Mouse (Mus musculus): ENCODE data around the gene Gm5741.
A peak's percentile ranks its signal among the peaks of the same experiment; 100 is the strongest.
"Not testable (repeated sequence)": the region's sequence is repeated elsewhere in the genome, so short reads cannot be mapped to it uniquely, and the experiment has no call there.

Gm5741 gene

DNA sequence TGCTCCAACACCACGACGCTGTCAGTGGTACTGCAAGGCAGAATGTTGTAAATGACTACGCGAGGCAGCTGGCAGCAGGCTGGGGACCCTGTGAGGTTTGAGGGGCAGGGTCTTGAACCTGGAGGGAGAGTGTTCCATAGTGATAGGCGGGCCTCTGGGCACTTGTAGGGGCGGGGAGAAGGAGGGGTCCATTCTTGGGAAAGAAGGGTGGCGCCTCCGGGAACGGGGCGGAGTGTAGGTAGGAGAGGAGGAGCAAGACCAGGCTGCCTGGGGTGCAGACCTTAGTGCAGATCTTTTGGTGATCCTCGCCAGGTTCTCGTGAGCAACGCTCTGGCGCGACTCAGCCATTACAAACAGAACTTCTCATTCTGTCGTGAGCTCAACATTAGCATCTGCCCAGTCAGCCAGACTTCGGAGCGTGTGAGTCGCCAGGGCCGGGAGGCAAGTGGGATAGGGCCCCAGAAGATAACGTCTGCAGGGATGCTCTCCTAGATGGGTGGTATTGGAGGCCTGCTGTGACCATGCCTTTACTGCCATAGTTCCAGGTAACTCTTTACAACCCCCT, 23.8 kb upstream of the Gm5741 start:
- Histone ChIP-seq H3K27me3 (ENCODE audit: insufficient read depth, low read length) (no peaks in the 10 kb centered on the region), H3K4me1 (replicated peaks; ENCODE audit: low read depth, low read length) (peaks cover 25% of the 10 kb centered on the region), H3K4me3 (replicated peaks; ENCODE audit: low read length) (peak overlapping the region; percentile 51; the same call in 1 of the 2 replicates), H3K36me3 (ENCODE audit: insufficient read depth, low read length) (peaks cover 79% of the 10 kb centered on the region), H3K9me3 (ENCODE audit: low read length) (no peaks in the 10 kb centered on the region)
- TF ChIP-seq NANOG (IDR thresholded peaks at IDR 0.05; ENCODE audit: borderline replicate concordance, low read length): no peak
- no peak for TF ChIP-seq CTCF (conservative IDR thresholded peaks at IDR 0.05; ENCODE audit: low read length)
- TF ChIP-seq POU5F1 (IDR thresholded peaks at IDR 0.05; ENCODE audit: borderline replicate concordance, low read length): no peak

DNA sequence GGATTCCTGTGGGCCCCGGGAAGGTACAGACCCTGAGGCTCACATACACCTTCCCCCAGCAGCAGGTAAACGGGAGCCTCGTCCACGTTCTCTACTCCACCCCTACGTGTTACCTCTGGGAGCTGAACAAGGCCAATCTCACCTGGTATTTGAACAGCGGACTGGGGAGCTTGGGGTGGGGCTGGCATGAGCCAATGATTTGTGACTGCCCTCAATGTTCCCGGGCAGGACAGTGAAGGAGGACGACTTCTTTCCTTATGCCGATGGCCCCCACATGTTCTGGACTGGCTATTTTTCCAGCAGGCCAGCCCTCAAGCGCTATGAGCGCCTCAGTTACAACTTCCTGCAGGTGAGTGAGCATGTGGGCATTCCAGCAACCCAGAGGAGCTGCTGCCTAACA, 23.1 kb upstream of the Gm5741 start:
- no peaks in the 10 kb centered on the region for H3K9me3 ChIP-seq (ENCODE audit: low read length)
- H3K4me1 ChIP-seq (replicated peaks; ENCODE audit: low read depth, low read length): peaks cover 18% of the 10 kb centered on the region
- no peak overlapping the region for H3K4me3 ChIP-seq (replicated peaks; ENCODE audit: low read length)
- TF ChIP-seq POU5F1 (IDR thresholded peaks at IDR 0.05; ENCODE audit: borderline replicate concordance, low read length) (no peak), NANOG (IDR thresholded peaks at IDR 0.05; ENCODE audit: borderline replicate concordance, low read length) (no peak), CTCF (conservative IDR thresholded peaks at IDR 0.05; ENCODE audit: low read length) (no peak)
- no peaks in the 10 kb centered on the region for H3K27me3 ChIP-seq (ENCODE audit: insufficient read depth, low read length)
- peaks cover 75% of the 10 kb centered on the region for H3K36me3 ChIP-seq (ENCODE audit: insufficient read depth, low read length)

DNA sequence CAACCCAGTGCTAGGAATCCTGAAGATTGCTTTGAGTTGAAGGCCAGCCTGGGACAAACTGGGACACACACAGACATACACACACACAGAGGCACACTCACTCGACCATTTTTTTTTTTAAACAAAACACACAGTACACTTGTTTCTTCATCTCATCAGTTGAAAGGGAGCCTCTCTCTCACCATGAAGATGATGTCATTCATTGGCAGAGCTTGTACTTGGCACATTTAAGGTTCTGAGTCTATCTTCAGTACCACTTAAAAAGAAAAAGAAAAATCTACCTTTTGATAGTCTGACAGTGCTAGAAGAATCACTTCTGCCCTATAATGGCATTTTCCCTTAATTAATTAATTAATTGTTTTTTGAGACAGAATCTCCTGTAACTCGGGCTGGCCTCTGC, 21.0 kb upstream of the Gm5741 start:
- Histone ChIP-seq H3K36me3 (ENCODE audit: insufficient read depth, low read length) (peaks cover 69% of the 10 kb centered on the region), H3K4me1 (replicated peaks; ENCODE audit: low read depth, low read length) (peaks cover 22% of the 10 kb centered on the region), H3K27me3 (ENCODE audit: insufficient read depth, low read length) (no peaks in the 10 kb centered on the region), H3K9me3 (ENCODE audit: low read length) (no peaks in the 10 kb centered on the region), H3K4me3 (replicated peaks; ENCODE audit: low read length) (no peak overlapping the region)
- TF ChIP-seq POU5F1 (IDR thresholded peaks at IDR 0.05; ENCODE audit: borderline replicate concordance, low read length): no peak
- no peak for TF ChIP-seq CTCF (conservative IDR thresholded peaks at IDR 0.05; ENCODE audit: low read length)
- no peak for TF ChIP-seq NANOG (IDR thresholded peaks at IDR 0.05; ENCODE audit: borderline replicate concordance, low read length)

DNA sequence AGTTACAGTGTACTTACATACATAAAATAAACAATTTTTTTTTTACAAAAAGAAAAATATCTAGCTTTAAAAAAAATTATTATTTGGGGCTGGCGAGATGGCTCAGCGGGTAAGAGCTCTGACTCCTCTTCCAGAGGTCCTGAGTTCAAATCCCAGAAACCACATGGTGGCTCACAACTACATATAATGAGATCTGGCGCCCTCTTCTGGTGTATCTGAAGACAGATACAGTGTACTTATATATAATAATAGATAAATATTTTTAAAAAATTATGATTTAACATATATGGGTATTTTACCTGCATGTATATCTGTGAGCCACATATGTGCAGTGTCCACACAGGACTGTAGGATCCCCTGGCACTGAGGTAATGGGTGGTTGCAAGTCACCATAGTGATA, 18.5 kb upstream of the Gm5741 start:
- Histone ChIP-seq H3K4me3 (replicated peaks; ENCODE audit: low read length) (no peak overlapping the region), H3K9me3 (ENCODE audit: low read length) (no peaks in the 10 kb centered on the region), H3K27me3 (ENCODE audit: insufficient read depth, low read length) (no peaks in the 10 kb centered on the region), H3K4me1 (replicated peaks; ENCODE audit: low read depth, low read length) (peaks cover 31% of the 10 kb centered on the region), H3K36me3 (ENCODE audit: insufficient read depth, low read length) (peaks cover 49% of the 10 kb centered on the region)
- TF ChIP-seq POU5F1 (IDR thresholded peaks at IDR 0.05; ENCODE audit: borderline replicate concordance, low read length) (no peak), CTCF (conservative IDR thresholded peaks at IDR 0.05; ENCODE audit: low read length) (no peak), NANOG (IDR thresholded peaks at IDR 0.05; ENCODE audit: borderline replicate concordance, low read length) (no peak)

DNA sequence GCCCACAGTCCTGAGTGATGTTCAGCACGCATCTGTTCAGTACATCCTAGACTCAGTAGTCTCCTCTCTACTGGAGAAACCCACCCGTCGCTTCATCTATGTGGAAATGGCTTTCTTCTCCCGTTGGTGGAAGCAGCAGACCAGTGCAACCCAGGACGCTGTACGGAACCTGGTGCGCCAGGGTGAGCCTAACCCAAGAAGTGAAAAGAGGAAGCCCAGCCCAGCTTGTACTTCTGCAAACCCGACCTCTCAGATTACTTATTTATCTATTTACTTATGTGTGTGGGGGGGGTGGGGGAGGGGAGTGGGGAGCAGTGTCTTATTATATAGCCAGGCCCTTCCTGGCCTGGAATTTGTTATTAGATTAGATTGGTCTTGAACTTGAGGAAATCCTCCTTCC, 16.9 kb upstream of the Gm5741 start:
- Histone ChIP-seq H3K36me3 (ENCODE audit: insufficient read depth, low read length) (peaks cover 45% of the 10 kb centered on the region), H3K4me3 (replicated peaks; ENCODE audit: low read length) (peak overlapping the region; percentile 89; the same call in 1 of the 2 replicates), H3K27me3 (ENCODE audit: insufficient read depth, low read length) (no peaks in the 10 kb centered on the region), H3K4me1 (replicated peaks; ENCODE audit: low read depth, low read length) (peaks cover 33% of the 10 kb centered on the region), H3K9me3 (ENCODE audit: low read length) (no peaks in the 10 kb centered on the region)
- TF ChIP-seq CTCF (conservative IDR thresholded peaks at IDR 0.05; ENCODE audit: low read length): no peak
- no peak for TF ChIP-seq POU5F1 (IDR thresholded peaks at IDR 0.05; ENCODE audit: borderline replicate concordance, low read length)
- no peak for TF ChIP-seq NANOG (IDR thresholded peaks at IDR 0.05; ENCODE audit: borderline replicate concordance, low read length)

DNA sequence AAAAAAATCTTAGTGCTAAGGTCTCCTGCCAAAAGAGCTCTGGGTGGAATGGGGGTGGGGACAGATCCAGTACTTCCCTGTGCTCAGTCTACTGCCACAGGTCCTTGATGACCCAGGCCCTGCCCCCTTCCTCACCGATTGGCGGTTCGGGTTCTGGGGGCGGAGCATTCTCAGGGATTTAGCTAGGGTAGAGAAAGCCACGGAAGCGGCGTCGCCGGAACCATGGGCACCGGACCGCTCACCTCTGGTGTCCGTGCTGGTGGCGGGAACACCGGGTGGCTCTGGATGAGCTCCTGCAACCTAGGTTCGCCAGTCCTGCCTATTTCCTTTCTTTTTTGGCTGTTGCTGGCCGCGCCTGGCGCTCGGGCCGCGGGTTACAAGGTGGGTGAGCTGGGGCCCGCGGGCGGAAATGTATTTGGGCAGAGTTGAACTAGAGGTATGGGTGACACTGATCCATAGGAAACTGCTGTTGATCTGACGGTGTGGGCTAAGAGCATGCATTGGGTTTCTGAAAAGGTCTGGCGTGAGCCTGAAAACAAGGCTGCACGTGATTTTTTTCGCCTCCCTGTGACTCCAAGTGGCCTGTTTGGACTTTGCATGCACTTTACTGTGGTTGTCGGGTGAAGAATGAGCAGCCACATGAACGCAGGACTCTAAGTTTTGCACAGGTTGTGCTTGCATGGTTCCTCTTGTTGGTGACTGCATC, 15.5 kb upstream of the Gm5741 start, which contains the start of gene Man2b1:
Gene Man2b1, plus strand, starts transcription at position 163 of the 706 bp plus-strand sequence.
- H3K27me3 ChIP-seq (ENCODE audit: insufficient read depth, low read length): no peaks in the 10 kb centered on the region
- peaks cover 41% of the 10 kb centered on the region for H3K4me1 ChIP-seq (replicated peaks; ENCODE audit: low read depth, low read length)
- H3K9me3 ChIP-seq (ENCODE audit: low read length): no peaks in the 10 kb centered on the region
- TF ChIP-seq CTCF (conservative IDR thresholded peaks at IDR 0.05; ENCODE audit: low read length): no peak
- TF ChIP-seq POU5F1 (IDR thresholded peaks at IDR 0.05; ENCODE audit: borderline replicate concordance, low read length): no peak
- TF ChIP-seq NANOG (IDR thresholded peaks at IDR 0.05; ENCODE audit: borderline replicate concordance, low read length): no peak
- peaks cover 49% of the 10 kb centered on the region for H3K36me3 ChIP-seq (ENCODE audit: insufficient read depth, low read length)
- peak within 1 kb of the TSS; percentile 89 for H3K4me3 ChIP-seq (replicated peaks; ENCODE audit: low read length)

DNA sequence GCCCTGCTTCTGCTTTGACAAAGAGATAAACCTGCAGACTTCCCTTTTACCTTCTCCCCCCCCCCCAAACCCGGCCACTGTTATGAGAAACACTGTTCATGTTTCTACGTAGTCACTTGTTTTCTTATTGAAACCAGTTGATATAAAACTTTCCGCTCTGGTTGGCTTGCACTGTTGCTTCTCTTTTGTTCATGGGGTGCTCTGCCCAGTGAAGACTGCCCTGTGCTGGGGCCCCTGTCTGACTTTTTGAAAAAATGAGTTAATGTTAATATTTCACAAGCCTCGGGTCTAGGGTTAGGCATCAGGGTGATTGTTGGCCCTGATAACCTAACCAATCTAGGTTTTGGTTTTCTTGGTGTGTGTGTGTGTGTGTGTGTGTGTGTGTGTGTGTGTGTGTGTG, 14.4 kb upstream of the Gm5741 start:
- H3K27me3 ChIP-seq (ENCODE audit: insufficient read depth, low read length); H3K4me3 ChIP-seq (replicated peaks; ENCODE audit: low read length): not testable (repeated sequence)

DNA sequence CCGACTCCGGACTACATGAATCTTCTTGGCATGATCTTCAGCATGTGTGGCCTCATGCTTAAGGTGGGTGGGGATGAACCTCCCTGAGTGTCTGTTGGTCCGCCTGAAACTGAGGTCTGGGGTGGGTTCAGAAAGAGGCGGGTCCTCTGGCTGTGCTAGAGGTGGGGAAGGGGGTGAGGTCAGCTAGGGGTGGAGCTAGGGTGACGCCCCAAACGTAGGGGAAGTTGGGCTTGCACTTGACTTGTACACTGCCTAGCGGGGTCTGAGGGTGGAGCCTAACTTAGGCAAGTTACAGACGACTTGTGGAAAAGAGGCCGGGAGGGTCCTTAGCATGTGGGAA, 13.4 kb upstream of the Gm5741 start, which contains the start of gene Wdr83:
Gene Wdr83, minus strand, starts transcription at position 91 of the 340 bp plus-strand sequence.
- Histone ChIP-seq H3K27me3 (ENCODE audit: insufficient read depth, low read length) (no peaks in the 10 kb centered on the region), H3K36me3 (ENCODE audit: insufficient read depth, low read length) (peaks cover 49% of the 10 kb centered on the region), H3K9me3 (ENCODE audit: low read length) (no peaks in the 10 kb centered on the region), H3K4me3 (replicated peaks; ENCODE audit: low read length) (peak within 1 kb of the TSS; percentile 96), H3K4me1 (replicated peaks; ENCODE audit: low read depth, low read length) (peaks cover 48% of the 10 kb centered on the region)
- TF ChIP-seq POU5F1 (IDR thresholded peaks at IDR 0.05; ENCODE audit: borderline replicate concordance, low read length) (no peak), CTCF (conservative IDR thresholded peaks at IDR 0.05; ENCODE audit: low read length) (no peak), NANOG (IDR thresholded peaks at IDR 0.05; ENCODE audit: borderline replicate concordance, low read length) (no peak)

More for the DNA sequence above, 14.4 kb upstream of the Gm5741 start:
- H3K4me1 ChIP-seq (replicated peaks; ENCODE audit: low read depth, low read length): peaks cover 41% of the 10 kb centered on the region
- not testable (repeated sequence) for H3K9me3 ChIP-seq (ENCODE audit: low read length)
- peaks cover 49% of the 10 kb centered on the region for H3K36me3 ChIP-seq (ENCODE audit: insufficient read depth, low read length)
